Mouse (Mus musculus) kidney, postnatal 0 days (tissue): Measurements from ENCODE around the gene Gm17402. TPM values are rescaled to one million over a fixed set of nuclear protein-coding genes. Genes with fewer than 3 reads are reported as not detected.

ENCODE experiments used
- ATAC-seq: fragments of 200-750 bp; cut with Nextera tagmentation; replicated peaks from 2 replicates; pipeline ENCODE4 v1.8.0; 2017; ENCODE audit warnings: low read depth, moderate number of reproducible peaks, moderate TSS enrichment, moderate library complexity; ENCODE audit not compliant: low FRiP score
- DNase-seq: peaks from one replicate; pipeline ENCODE4 v3.0.0-alpha.2; 2016; ENCODE audit warnings: low spot score
- H3K27ac ChIP-seq: fragments of 300-500 bp; sonication (generic); 2 replicates; pipeline ENCODE4 v1.5.1; 2014; ENCODE audit warnings: mild to moderate bottlenecking
- H3K27me3 ChIP-seq: fragments of 300-500 bp; sonication (generic); 2 replicates; pipeline ENCODE4 v1.6.1; 2014; ENCODE audit warnings: low read length, mixed read lengths; ENCODE audit not compliant: insufficient read depth
- H3K36me3 ChIP-seq: fragments of 300-500 bp; sonication (generic); 2 replicates; pipeline ENCODE4 v1.6.1; 2014; ENCODE audit warnings: low read length, mixed read lengths; ENCODE audit not compliant: insufficient read depth
- H3K4me1 ChIP-seq: fragments of 300-500 bp; sonication (generic); replicated peaks from 2 replicates; pipeline ENCODE4 v1.6.1; 2014; ENCODE audit warnings: antibody characterized with exemption, low read length, mixed read lengths; ENCODE audit not compliant: insufficient read depth
- H3K4me2 ChIP-seq: fragments of 300-500 bp; sonication (generic); 2 replicates; pipeline ENCODE4 v1.6.1; 2014; ENCODE audit warnings: mild to moderate bottlenecking, low read length, moderate library complexity, mixed read lengths
- H3K4me3 ChIP-seq: fragments of 300-500 bp; sonication (generic); replicated peaks from 2 replicates; pipeline ENCODE4 v1.5.1; 2014; ENCODE audit warnings: low read depth, low read length
- H3K9ac ChIP-seq: fragments of 300-500 bp; sonication (generic); 2 replicates; pipeline ENCODE4 v1.6.1; 2014; ENCODE audit warnings: low read depth, low read length
- H3K9me3 ChIP-seq: fragments of 300-500 bp; sonication (generic); replicated peaks from 2 replicates; pipeline ENCODE4 v1.6.1; 2016; ENCODE audit warnings: low read length, inconsistent platforms, mixed read lengths
- CTCF ChIP-seq: IDR thresholded peaks from 2 replicates; pipeline ENCODE4 v1.5.1; 2016; ENCODE audit warnings: antibody characterized with exemption, low read depth, mild to moderate bottlenecking, moderate library complexity
- WGBS: fragments of 180-500 bp; shearing (Covaris S2); extraction: QIAGEN DNeasy Blood & Tissue Kit; methylation state at CpG from one replicate; pipeline ENCODE4 v1.1.7; 2014; 5-methylcytosine and 5-hydroxymethylcytosine counted together
- polyA plus RNA-seq: library from polyadenylated mRNA; unstranded; fragments of >200 nt; fragmentation: Nextera tagmentation; extraction: Ambion mirVana; gene quantifications from 2 replicates; pipeline ENCODE4 v1.2.1, GENCODE M21; 2015

The Gm17402 gene
- polyA plus RNA-seq, 1 experiment from 2014 or later: not detected

- Histone ChIP-seq H3K36me3 (no peaks in the 10 kb centered on the region), H3K9me3 (no peaks in the 10 kb centered on the region), H3K4me1 (no peaks in the 10 kb centered on the region), H3K4me3 (no peak overlapping the region), H3K9ac (no peak overlapping the region), H3K27ac (no peak overlapping the region), H3K27me3 (no peaks in the 10 kb centered on the region), H3K4me2 (no peak overlapping the region)
- no peak for TF ChIP-seq CTCF
- 70% methylated on average over 4 of the region's 4 CpGs for WGBS
- ATAC-seq (no peak), DNase-seq (no peak)
Observed at GRCm38 (mm10) chr3:67322422-67322821, 52.5 kb downstream of the Gm17402 start.

Other genes starting within 250 kb of the Gm17402 start
- 7.7 and 8.2 TPM in 2 replicates for gene Mlf1, start 1.1 kb downstream of the Gm17402 start, polyA plus RNA-seq
- gene Gfm1, start 54.9 kb upstream of the Gm17402 start, polyA plus RNA-seq: 59.1 and 66.7 TPM in 2 replicates
- 66.6 and 70.1 TPM in 2 replicates for gene Lxn, start 88.8 kb upstream of the Gm17402 start, polyA plus RNA-seq
- 6.7 and 7.6 TPM in 2 replicates for gene Rarres1, start 140.4 kb upstream of the Gm17402 start, polyA plus RNA-seq
- gene Mfsd1, start 207.6 kb upstream of the Gm17402 start, polyA plus RNA-seq: 103 and 111 TPM in 2 replicates